Mouse (Mus musculus): Measurements from ENCODE around the gene Asap2.

The Asap2 gene

DNA sequence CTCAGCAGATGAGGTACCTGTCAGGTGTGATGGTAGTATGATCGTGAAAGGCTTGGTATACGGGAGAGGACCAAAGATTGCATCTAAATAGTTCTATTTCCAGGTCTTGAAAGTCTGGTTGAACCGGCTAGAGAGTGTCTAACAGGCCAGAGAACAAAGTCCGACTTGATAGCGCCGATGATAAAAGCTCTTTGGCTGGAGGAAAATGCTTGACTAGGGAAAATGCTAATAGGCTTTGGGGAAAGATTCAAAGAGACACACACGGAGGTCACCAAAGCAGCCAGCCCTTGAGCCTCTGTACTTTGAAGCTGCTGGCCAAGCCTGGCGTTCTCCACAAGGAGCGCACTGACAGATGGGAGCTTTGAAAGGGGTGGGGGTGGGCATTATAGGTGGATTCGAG, 219.0 kb downstream of the Asap2 start:
- no peak for DNase-seq (ENCODE audit: low spot score in 2 of 2)

DNA sequence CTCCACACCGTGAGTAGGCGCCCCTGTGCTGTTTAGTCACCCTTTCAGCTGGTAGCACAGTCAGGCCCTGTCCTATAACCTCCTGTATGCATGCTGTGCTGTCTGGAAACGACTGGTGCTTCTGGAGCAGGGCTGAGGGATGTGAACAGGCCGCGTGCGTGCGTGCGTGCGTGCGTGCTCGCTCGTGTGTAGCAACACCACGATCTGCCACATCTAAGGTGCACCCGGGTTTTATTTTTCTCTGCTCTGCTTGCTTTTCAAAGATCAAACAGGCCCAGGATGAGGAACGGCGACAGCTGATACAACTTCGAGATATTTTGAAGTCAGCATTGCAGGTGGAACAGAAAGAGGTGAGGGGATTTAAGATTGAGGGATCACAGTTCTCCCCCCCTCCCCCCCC, 222.6 kb downstream of the Asap2 start:
- no peak for DNase-seq (ENCODE audit: low spot score in 2 of 2)

DNA sequence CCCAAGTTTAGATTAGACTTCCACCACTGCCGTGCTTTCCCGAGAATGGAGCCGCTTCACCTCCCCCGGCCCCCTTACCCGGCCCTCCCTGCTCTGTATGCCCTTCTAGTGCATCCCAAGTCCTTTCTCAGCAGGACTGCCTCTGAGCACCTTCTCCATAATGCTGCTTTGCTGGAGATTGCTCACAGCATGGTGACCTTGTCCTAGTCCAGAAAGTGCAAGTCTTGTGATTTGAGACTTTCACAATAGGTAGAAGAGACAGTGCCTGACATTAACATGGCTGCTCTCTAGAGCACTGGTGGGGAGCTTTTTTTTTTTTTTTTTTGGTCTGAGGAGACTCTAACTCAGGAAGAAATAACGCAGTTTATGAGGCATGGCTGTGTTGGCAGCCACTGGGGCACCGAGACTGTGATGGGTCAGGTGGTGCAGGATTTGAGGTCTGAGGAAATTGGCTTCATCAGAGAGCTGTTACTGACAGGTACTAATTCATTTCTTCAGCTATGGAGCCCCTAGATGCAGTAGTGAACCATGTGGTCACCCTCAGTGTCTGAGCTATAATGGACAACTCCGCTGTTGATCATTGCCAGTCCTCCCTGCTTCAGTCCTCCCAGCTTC, 224.4 kb downstream of the Asap2 start:
- no peak for DNase-seq (ENCODE audit: low spot score in 2 of 2)

DNA sequence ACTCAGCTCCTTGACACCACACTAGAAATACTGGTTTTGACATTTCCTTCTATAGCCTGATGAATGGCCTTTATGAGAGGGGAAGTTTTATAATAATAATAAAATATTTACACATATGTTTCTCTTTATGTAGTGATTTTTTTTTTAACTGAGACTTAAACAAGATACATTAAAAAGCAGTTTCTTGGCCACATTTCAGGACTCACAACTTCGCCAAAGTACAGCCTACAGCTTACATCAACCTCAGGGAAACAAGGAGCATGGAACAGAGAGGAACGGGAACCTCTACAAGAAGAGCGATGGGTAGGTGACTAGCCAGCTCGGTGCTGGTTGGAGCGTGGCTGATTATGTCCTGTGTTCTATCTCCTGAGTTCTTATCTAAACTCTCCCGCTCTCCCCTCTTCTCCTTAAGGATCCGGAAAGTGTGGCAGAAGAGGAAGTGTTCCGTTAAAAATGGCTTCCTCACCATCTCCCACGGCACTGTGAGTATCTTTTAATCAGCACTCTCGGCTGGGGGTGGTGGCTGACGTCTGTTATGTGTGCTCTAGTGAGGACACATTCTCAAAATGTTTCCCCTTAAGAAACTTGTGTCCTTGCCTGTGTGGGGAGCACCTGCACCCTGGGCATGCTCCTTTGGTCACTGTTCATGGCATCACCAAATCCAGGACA, 227.7 kb downstream of the Asap2 start:
- DNase-seq (ENCODE audit: low spot score in 2 of 2): no peak

DNA sequence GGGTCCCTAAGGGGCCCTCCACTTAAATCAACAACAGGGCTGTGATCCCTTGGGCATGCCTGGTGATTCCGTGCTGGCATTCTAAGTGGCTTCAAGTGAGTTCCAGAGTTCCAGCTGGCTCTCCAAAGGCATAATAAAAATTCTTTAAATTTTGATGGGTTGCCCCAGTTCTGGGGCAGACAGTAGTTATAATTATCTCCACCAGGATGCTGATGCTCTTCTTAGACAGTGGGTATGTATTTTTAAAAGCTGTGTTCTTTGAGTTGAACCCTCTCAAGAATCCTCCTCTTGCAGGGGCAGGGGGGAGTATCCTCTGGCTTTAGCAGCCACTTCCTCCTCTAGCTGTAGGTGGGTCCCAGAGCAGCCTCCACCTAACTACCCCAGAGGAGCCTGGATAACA, 230.3 kb downstream of the Asap2 start:
- no peak for DNase-seq (ENCODE audit: low spot score in 2 of 2)

DNA sequence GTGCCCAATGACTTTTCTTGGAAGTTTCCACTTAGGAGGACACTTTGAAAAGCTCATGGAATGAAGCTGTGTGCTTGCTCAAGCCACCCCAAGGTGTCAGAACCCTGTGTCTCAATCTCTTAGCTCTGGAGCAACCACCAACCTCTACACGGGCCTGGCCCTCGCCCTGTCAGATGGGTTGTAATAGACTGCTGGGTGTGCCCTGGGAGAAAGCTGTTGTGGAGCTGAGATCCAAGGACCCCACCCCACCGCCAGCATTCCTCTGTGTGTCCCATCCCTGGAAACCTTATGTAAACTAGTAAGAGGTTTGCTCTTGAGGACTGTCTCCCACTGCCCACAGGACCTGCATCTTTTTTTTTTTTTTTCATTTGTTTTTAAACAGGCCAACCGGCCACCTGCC, 233.7 kb downstream of the Asap2 start:
- no peak for DNase-seq (ENCODE audit: low spot score in 2 of 2)

DNA sequence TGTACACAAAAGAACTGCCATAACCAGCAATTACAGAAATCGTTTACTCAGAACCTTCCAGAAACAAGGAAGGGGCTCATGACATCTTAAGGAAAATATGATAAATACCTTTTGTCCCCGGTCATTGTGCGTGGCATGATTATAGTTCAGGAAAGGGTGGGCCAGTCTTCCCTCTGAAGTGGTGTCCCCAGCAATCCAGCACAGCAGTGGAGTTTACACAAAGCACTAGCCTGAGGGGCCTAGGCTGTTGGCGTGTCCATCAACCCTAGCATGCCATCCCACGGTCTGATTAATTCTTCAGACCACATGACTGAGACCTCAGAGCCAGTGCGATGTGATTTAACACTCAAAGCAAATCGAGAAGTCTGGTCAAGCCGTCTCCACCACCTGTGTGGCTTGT, 235.1 kb downstream of the Asap2 start:
- DNase-seq (ENCODE audit: low spot score in 2 of 2): no peak

DNA sequence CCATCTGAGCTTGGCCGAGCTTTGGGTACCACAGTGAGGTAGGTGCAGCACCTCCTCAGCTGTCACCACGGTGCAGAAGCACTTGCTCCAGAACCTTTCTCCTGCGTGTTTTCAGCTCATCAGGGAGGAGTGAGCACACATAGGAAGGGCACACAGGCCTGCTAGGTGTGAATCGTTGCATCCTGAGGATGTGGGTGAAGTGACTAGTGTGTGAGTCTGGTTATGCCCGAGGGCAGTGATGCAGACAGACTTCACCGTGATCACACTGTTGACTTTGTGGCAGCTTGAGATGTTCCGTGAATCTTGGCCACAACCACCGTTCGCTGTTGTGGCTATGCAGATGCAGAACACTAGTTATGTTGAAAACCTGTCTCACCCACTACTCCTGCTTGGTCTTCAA, 236.1 kb downstream of the Asap2 start:
- DNase-seq (ENCODE audit: low spot score in 2 of 2): no peak

DNA sequence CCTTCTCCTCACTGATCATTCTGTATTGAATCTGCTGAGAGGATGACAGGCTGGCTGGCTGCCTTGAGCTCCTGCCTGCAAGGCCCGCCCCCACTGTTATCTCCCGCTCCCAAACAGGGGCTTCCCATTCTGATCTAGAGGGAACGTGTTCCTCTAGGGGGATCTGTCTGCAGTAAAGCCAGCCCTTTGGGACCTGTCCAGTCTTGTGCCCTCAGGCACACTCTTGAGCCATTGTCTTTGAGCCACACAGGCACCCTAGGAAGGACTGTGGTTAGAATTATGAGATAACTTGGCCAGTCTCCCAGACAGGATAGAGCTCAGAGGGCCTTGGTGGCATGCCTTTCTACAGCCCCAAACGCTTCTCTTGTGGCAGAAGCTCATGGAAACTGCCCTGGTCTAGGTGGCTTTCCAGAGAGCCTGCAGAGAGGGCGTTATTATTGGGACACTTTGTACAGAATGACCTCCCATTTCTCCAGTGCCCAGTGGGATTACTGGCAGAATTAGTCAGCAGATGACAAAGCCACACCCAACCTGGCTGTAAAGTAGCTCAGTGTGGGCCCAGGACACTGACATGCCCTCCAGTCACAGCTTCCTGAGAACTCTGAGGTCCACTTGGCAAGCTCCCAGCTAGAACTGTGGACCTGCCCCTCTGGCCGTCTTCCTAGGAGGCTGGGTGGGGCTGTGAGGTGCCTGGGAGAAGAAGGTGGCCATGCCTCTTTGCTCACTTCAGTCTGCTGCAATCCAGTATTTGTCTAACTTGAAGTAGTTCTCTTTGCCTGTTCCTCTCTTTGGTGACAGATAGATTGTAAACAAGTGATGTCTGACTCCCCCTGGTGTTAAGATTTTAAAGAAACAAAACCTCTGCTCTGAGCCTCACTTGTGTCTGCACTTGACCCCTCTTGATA, 237.1 kb downstream of the Asap2 start:
- DNase-seq (ENCODE audit: low spot score in 2 of 2): no peak

DNA sequence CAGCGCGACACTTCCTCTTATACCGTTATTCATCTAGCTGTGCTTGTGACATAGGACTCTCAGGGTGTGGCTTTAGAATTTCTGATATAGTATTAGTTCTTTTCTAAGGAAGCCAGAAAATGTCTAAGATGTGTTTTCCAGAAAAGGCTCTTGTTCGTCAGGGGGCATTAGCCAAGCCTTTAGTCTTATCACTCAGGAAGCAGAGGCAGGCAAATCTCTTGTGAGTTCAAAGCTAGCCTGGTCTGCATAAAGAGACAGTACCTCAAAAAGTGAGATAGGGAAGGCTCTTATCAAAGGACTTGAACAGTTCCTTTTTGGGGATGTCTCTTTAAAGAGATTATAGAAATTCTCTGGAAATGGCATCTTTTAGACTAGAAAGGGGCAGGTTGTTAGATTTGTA, 238.4 kb downstream of the Asap2 start:
- DNase-seq (ENCODE audit: low spot score in 2 of 2): no peak

DNA sequence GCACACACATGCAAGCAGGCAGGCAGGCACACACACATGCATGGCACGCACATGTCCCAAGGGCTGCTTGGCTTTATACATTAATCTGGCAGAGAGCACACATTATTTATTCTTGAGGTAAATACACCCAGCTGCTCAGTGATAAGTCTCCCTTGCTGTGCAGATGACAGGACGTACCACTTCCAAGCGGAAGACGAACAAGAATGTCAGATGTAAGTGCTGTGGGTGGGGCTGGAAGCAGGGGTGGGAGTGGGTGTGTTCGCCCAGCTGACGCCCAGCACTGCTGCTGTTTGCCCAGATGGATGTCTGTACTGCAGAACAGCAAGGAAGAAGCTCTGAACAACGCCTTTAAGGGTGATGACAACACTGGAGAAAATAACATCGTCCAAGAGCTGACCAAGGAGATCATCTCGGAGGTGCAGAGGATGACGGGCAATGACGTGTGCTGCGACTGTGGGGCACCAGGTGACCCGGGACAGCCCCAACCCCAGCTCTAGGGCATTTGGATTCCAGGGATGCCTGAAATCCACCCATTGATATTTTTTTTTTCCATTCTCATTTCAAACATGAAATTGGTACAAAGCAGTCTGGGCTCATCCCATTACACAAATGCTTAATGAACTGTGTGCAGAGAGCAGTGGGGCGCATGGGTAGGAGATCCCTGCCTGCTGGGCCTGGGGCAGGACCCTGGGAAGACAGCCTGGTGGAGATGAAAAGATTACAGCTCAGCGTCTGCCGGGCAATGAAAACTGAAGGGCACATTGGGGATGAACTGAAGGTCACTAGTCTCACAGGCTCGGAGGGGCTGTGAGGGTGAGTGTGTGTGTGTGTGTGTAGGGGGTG, 239.0 kb downstream of the Asap2 start:
- peak in 1 of 2 experiments; percentile 30 for DNase-seq (ENCODE audit: low spot score in 2 of 2)

DNA sequence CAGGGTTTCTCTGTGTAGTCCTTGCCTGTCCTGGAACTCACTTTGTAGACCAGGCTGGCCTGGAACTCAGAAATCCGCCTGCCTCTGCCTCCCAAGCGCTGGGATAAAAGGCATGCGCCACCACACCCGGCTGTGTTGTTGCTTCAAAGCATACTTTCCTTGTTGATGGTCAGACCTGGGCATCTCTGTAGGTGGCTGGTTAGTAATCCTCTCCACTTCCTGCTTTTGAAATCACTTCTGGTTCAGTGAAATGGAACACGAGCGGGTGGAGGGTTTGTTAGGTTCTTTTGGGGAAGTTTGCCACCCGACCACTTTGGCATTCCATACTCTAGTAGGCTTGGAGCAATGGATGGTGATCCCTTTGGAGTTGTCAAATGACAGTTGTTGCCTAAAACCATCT, 243.5 kb downstream of the Asap2 start:
- no peak for DNase-seq (ENCODE audit: low spot score in 2 of 2)

DNA sequence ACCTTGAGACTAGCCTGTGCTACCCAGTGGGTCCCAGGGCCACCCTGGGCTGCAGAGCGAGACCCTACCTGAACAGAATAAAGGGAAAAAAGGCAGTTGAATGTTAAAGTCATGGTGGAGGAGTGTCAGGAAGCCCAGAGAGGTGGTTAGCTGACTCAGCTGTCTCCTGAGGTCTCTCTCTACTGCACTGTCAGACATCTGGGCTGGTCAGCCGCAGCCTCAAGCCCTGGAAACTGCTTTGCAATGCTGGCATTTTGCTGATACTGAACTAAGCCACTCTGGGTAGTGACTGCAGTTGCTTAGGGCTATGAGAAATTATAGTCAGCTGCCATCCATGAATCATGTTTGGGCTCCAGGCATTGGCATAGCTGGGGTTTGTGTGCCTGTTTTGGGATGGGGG, 244.3 kb downstream of the Asap2 start:
- no peak for DNase-seq (ENCODE audit: low spot score in 2 of 2)

DNA sequence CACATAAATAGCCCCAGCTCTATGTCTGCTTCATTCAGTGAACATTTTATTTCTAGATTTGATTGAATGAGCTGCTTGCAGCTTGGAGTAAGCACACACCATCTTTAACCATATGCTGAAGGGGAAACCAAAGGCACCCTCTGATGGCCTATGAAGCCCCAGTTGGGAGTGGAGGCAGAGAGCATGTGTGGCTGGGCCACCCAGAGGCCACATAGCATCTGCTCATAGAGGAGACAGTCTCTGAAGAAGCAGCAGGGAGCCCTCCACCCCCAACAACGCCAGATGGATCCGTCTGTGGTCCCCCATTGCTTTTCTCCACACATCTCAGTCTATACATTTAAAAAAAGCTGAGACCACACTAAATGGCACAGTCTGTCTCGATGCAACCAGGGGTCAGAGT, 251.7 kb downstream of the Asap2 start:
- no peak for DNase-seq (ENCODE audit: low spot score in 2 of 2)

DNA sequence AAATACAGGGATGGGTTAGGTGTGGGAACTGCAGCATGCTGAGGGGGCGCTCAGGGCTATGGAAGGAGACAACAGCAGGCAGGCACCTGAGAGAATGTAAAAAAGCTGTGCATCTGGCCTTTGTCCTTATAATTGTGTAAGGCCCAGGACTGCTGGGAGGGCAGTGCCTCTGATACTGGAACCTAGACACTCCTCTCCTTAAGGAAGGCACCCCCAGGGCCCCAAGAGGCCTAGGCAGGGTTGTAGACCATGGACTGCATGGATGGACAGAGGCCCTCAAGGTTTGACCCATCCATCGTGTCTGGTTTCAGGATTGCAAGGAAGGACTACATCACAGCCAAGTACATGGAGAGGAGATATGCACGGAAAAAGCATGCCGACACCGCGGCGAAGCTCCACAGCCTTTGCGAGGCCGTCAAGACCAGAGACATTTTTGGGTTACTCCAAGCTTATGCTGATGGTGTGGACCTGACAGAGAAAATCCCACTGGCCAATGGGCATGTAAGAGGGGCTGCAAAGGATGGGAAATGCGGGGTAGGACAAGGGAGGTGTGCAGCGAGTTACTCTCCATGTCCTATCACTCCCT, 254.2 kb downstream of the Asap2 start:
- no peak for DNase-seq (ENCODE audit: low spot score in 2 of 2)

DNA sequence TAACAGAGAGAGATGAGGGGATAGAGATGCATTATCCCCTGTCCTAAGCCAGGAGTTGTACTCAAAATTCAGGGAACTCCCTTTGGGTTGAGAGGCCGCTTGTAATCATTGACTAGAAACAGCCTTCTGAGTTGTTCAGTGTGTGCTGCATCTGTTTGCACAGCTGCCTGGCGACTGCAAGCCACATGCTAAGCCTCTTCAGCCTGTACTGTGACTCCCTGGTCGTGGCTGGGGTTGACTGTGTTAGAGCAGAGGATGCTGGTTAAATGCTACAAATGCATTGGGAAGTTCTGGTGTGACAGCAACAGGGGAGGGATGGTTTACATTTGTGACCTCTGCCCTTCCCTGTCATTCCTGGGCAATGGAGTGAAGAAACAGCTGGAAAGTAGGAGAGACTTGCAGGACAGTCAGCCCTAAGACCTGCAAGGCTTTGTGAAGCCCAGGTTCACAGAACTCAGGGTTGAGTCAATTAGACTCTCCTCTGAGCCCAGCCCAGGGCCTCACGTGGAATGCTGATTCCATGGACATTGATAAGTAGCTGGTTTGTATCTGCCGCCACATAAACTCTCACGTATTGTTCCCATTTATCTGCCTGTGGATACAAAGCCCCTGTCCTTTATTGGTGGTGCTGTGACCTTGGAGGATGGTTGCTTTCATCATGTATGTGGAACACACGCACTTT, 257.6 kb downstream of the Asap2 start:
- DNase-seq (ENCODE audit: low spot score in 2 of 2): no peak

DNA sequence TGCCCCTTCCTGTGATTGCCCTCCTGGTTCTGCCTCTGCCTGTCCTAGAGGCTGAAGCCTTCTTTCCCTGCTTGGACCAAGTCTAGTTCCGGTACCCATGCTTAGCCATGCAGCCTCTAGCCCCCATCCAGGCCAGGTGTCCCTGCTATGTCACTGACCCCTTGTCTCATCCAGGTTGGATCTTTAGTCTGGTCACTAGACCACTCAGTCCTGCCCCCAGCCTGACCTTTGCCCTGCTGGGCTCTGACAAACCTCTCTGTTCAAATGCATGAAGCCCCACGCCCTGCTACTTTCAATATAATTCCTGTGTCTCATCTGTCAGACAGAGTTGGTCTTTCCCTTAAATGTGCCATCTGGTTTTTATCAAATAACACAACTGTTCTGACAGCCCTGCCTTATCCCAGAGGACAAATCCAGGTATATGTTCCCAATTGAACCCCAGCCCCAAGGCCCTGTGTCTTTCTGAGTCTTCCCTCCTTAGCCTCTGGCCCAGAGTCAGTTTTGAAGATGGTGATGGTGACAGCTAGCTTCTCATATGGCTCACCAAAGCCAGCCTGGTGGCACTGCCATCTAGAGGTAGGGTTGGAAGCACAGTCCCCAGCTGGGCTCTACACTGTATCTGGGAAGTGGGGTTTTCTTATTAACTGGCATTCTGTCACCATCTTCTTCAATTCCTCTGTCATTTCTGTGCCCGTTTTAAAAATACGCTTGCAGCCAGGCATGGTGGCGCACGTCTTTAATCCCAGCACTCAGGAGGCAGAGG, 270.4 kb downstream of the Asap2 start:
- no peak for DNase-seq (ENCODE audit: low spot score in 2 of 2)

DNA sequence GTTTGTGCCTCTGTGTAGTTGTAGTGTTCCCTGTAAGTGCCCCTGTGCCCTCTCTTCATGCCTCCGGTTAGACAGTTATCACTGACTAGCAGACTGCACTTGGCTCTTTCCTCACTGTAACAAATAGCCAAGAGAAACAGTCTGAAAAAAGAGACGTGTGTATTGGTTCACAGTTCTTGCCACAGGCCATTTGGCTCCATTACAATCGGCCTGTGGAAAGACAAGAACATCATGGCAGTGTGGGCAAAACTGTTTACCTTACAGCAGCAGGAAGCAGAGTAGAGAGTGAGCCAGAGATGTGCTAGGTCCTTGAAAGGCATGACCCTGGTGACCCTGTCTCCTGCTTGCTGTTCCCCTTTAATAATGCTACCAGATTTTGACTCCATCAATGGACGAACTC, 271.3 kb downstream of the Asap2 start:
- no peak for DNase-seq (ENCODE audit: low spot score in 2 of 2)

DNA sequence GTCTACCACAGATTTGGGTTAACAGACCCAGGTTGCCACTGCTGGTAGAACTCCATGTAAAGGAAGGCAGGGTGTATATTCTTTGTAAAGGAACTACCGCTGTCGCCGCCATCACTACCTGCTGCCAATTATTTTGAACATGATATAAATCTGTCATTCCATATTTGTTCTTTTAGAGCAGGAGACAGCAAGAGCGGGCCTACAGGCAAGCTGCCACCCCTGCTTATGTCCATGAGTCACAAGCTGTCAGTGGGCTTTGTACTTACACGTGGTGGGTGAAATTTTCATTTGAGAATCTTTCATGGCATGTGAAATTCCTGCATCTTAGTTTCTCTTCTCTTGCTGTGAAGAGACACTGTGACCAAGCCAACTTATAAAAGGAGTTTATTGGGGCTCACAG, 273.0 kb downstream of the Asap2 start:
- DNase-seq (ENCODE audit: low spot score in 2 of 2): peak in 1 of 2 experiments; percentile 34

DNA sequence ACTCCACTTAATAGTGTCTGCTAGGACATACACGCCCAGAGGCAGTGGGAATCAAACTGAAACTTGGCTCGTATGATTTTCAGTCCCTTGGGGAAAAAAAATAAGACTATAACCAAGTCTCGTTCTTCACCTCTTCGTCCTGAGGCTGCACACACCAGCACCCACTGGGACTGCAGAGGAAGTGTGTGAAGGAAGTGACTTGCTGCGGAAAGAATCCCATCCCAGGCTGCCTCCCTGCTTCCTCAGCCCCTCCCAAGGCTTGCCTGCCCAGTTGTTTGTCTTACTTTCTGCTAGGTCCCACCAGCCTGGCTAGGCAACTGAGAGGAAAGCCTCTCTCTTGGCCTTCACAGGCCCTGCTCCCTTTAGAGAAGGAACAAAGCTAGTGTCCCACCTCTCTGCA, 274.0 kb downstream of the Asap2 start:
- no peak for DNase-seq (ENCODE audit: low spot score in 2 of 2)

Data from left cerebral cortex, adult 9 months (tissue).